Mouse (Mus musculus) regulatory T cell (primary cell): ENCODE data around the gene Map7.

ENCODE experiments used
- in situ Hi-C: fragments of 300-600 bp; cut with MboI, MseI; formaldehyde crosslinking; loops from one replicate; pipeline ENCODE4 v1.15.1; 2025; ENCODE audit warnings: high pct_unique_total_duplicates

Gene Map7

GRCm38 (mm10) chr10:20233451-20233850 lies 85.2 kb downstream of the Map7 start:
- in situ Hi-C loops, result no loop called here

GRCm38 (mm10) chr10:20234466-20234865 lies 86.2 kb downstream of the Map7 start:
- in situ Hi-C loops, result no loop called here

- in situ Hi-C loops, result no loop called here
Measured at GRCm38 (mm10) chr10:20235656-20236055, 87.4 kb downstream of the Map7 start.

GRCm38 (mm10) chr10:20236241-20236640 lies 88.0 kb downstream of the Map7 start:
- in situ Hi-C loops, result no loop called here

GRCm38 (mm10) chr10:20238281-20238680 lies 90.0 kb downstream of the Map7 start:
- in situ Hi-C loops, result no loop called here

GRCm38 (mm10) chr10:20240858-20241257 lies 92.6 kb downstream of the Map7 start:
- in situ Hi-C loops, result no loop called here

GRCm38 (mm10) chr10:20243321-20243720 lies 95.0 kb downstream of the Map7 start:
- in situ Hi-C loops, result no loop called here

GRCm38 (mm10) chr10:20245082-20245481 lies 96.8 kb downstream of the Map7 start:
- in situ Hi-C loops, result no loop called here

- in situ Hi-C loops, result no loop called here
Measured at GRCm38 (mm10) chr10:20249091-20249490, 100.8 kb downstream of the Map7 start.

- in situ Hi-C loops, result no loop called here
Measured at GRCm38 (mm10) chr10:20255579-20255978, 107.3 kb downstream of the Map7 start.

- in situ Hi-C loops, result no loop called here
Measured at GRCm38 (mm10) chr10:20257054-20257643, 108.9 kb downstream of the Map7 start.

GRCm38 (mm10) chr10:20257721-20258720 lies 109.8 kb downstream of the Map7 start:
- in situ Hi-C loops, result no loop called here

GRCm38 (mm10) chr10:20259476-20259875 lies 111.2 kb downstream of the Map7 start:
- in situ Hi-C loops, result no loop called here

GRCm38 (mm10) chr10:20262896-20263295 lies 114.6 kb downstream of the Map7 start:
- in situ Hi-C loops, result no loop called here

- in situ Hi-C loops, result no loop called here
Measured at GRCm38 (mm10) chr10:20264479-20264878, 116.2 kb downstream of the Map7 start.

- in situ Hi-C loops, result no loop called here
Measured at GRCm38 (mm10) chr10:20267032-20267431, 118.8 kb downstream of the Map7 start.

GRCm38 (mm10) chr10:20268945-20269344 lies 120.7 kb downstream of the Map7 start:
- in situ Hi-C loops, result no loop called here

GRCm38 (mm10) chr10:20272380-20272779 lies 124.1 kb downstream of the Map7 start:
- in situ Hi-C loops, result no loop called here

GRCm38 (mm10) chr10:20273278-20273677 lies 125.0 kb downstream of the Map7 start:
- in situ Hi-C loops, result no loop called here

- in situ Hi-C loops, result no loop called here
Measured at GRCm38 (mm10) chr10:20274022-20274421, 125.8 kb downstream of the Map7 start.

- in situ Hi-C loops, result no loop called here
Measured at GRCm38 (mm10) chr10:20281456-20281855, 133.2 kb downstream of the Map7 start.

GRCm38 (mm10) chr10:20285289-20285975 lies 137.2 kb downstream of the Map7 start:
- in situ Hi-C loops, result no loop called here
